In genomic region chr2:49569862-49570777, GRCm38 (mm10) we compare ENCODE assay signal across 8 mouse cellular contexts. TPM values are rescaled to one million over a fixed set of nuclear protein-coding genes. Genes with fewer than 3 reads are reported as not detected.
DNase-seq lines count a peak whose midpoint lies in the region; ATAC-seq and TF ChIP-seq lines count a peak whose summit lies in the region.

No protein-coding gene starts in this region.

- WGBS in forebrain, postnatal 0 days: 28% methylated on average over 16 of the region's 16 CpGs
- WGBS in hindbrain, embryonic 13.5 days: 62% methylated on average over 16 of the region's 16 CpGs
- 62% methylated on average over 16 of the region's 16 CpGs for WGBS in neural tube, embryonic 15.5 days

- H3K9me3 ChIP-seq in forebrain, postnatal 0 days (ENCODE audit: low read length): no peaks in the 10 kb centered on the region
- H3K9me3 ChIP-seq in hindbrain, embryonic 13.5 days: no peaks in the 10 kb centered on the region
- H3K9me3 ChIP-seq in neural tube, embryonic 15.5 days (replicated peaks): no peaks in the 10 kb centered on the region

- H3K4me1 ChIP-seq in forebrain, postnatal 0 days (ENCODE audit: insufficient read depth): peaks cover 15% of the 10 kb centered on the region
- H3K4me1 ChIP-seq in hindbrain, embryonic 13.5 days (replicated peaks): peaks cover 38% of the 10 kb centered on the region
- peaks cover 33% of the 10 kb centered on the region for H3K4me1 ChIP-seq in neural tube, embryonic 15.5 days

- 0 out of 2 replicates have a peak overlapping the region, but pooled peaks have one; percentile 15 for H3K4me2 ChIP-seq in forebrain, postnatal 0 days (ENCODE audit: low read depth)
- no peak overlapping the region for H3K4me2 ChIP-seq in hindbrain, embryonic 13.5 days
- H3K4me2 ChIP-seq in neural tube, embryonic 15.5 days: 0 out of 2 replicates have a peak overlapping the region, but pooled peaks have one; percentile 1

- no peak overlapping the region for H3K4me3 ChIP-seq in forebrain, postnatal 0 days (ENCODE audit: low read depth, low read length)
- no peak overlapping the region for H3K4me3 ChIP-seq in hindbrain, embryonic 13.5 days
- no peak overlapping the region for H3K4me3 ChIP-seq in neural tube, embryonic 15.5 days (replicated peaks)

- peak; percentile 54 for ATAC-seq in forebrain, postnatal 0 days
- ATAC-seq in hindbrain, embryonic 13.5 days (ENCODE audit: low FRiP score): peak; percentile 38
- peak; percentile 21; the same call in 1 of the 2 replicates for ATAC-seq in neural tube, embryonic 15.5 days (ENCODE audit: low FRiP score)
- no peak for ATAC-seq in erythroid progenitor cell, adult 5-6 weeks (replicated peaks; ENCODE audit: low FRiP score, poor library complexity, severe bottlenecking)

- H3K27me3 ChIP-seq in forebrain, postnatal 0 days (ENCODE audit: insufficient read depth, low read length): no peaks in the 10 kb centered on the region
- H3K27me3 ChIP-seq in hindbrain, embryonic 13.5 days: no peaks in the 10 kb centered on the region
- no peaks in the 10 kb centered on the region for H3K27me3 ChIP-seq in neural tube, embryonic 15.5 days (replicated peaks)

- no peaks in the 10 kb centered on the region for H3K36me3 ChIP-seq in forebrain, postnatal 0 days (ENCODE audit: insufficient read depth)
- no peaks in the 10 kb centered on the region for H3K36me3 ChIP-seq in hindbrain, embryonic 13.5 days
- H3K36me3 ChIP-seq in neural tube, embryonic 15.5 days: no peaks in the 10 kb centered on the region

- TF ChIP-seq CTCF in forebrain, postnatal 0 days (IDR thresholded peaks at IDR 0.05; ENCODE audit: low read depth): no peak

- 0 out of 2 replicates have a peak overlapping the region, but pooled peaks have one; percentile 4 for H3K27ac ChIP-seq in forebrain, postnatal 0 days (ENCODE audit: low read depth, low read length)
- peak overlapping the region; percentile 35; the same call in 1 of the 2 replicates for H3K27ac ChIP-seq in hindbrain, embryonic 13.5 days
- H3K27ac ChIP-seq in neural tube, embryonic 15.5 days (replicated peaks): no peak overlapping the region

- H3K9ac ChIP-seq in forebrain, postnatal 0 days: no peak overlapping the region
- H3K9ac ChIP-seq in hindbrain, embryonic 13.5 days: no peak overlapping the region
- no peak overlapping the region for H3K9ac ChIP-seq in neural tube, embryonic 15.5 days (replicated peaks)

- DNase-seq in Muller cell, postnatal 12 days (ENCODE audit: inconsistent ontology term): peak; percentile 77
- peak; percentile 97 for DNase-seq in cerebellum, adult 11 months
- DNase-seq in forebrain, postnatal 0 days: peak; percentile 58
- peak; percentile 25 to 45 for DNase-seq in left cerebral cortex, postnatal 36 days (ENCODE audit: low spot score in 2 of 2)
- DNase-seq in thymus, postnatal 14 days: no peak

- intact Hi-C loops in left cerebral cortex, postnatal 36 days (cut with DNase I): loop anchor here (5.0 kb wide), 1 partner anchor 47 kb away; the partner anchor contains the start of gene Kif5c

RNA-seq across cellular contexts. Expression of gene Kif5c, which starts 49.0 kb away (rescaled TPM):
- 349 and 408 TPM in 2 replicates for total RNA-seq in forebrain, postnatal 0 days (2014; rRNA removed)
- polyA plus RNA-seq in forebrain, postnatal 0 days (2015; fragmentation: Nextera tagmentation; extraction: Ambion mirVana): 112 and 163 TPM in 2 replicates
- 178 and 186 TPM in 2 replicates for polyA plus RNA-seq in hindbrain, embryonic 13.5 days (2015; fragmentation: Nextera tagmentation; extraction: Ambion mirVana)
- 100 to 1,000 TPM; 591 to 630 TPM for total RNA-seq in left cerebral cortex, postnatal 36 days (2021)
- 152 and 181 TPM in 2 replicates for polyA plus RNA-seq in neural tube, embryonic 15.5 days (2015; fragmentation: Nextera tagmentation; extraction: Ambion mirVana)
- total RNA-seq in erythroid progenitor cell, adult 5-6 weeks (2015; ENCODE audit: low replicate concordance): 0.84 TPM in 1 of 2 replicates, not detected in the other
- not detected in 2 replicates for total RNA-seq in erythroid progenitor cell, adult 5-6 weeks (2017; ENCODE audit: low replicate concordance)

Comparison
In these comparisons a context has a peak if more than half of its experiments do, and no peak if none do; other contexts are left out.
1. RNA of gene Kif5c, which starts 49.0 kb away (total RNA-seq): 591 to 630 TPM in left cerebral cortex, postnatal 36 days and 349 to 408 TPM in forebrain, postnatal 0 days; 0.84 TPM in erythroid progenitor cell, adult 5-6 weeks; every median in the first group is over 100 times any median in the second.